Mouse (Mus musculus): Measurements from ENCODE around the gene Cep295. TPM values are rescaled to one million over a fixed set of nuclear protein-coding genes. Genes with fewer than 3 reads are reported as not detected.

Gene Cep295
- polyA plus RNA-seq (2012; rRNA removed; ENCODE audit: low replicate concordance) = 5.4 and 6.4 TPM in 2 replicates

GRCm38 (mm10) chr9:15357484-15358275 is at the start of gene Cep295:
Gene Cep295, minus strand, starts transcription at chr9:15357788.

GRCm38 (mm10) chr9:15306398-15307119 is 51.0 kb downstream of the Cep295 start, which contains the start of gene 4931406C07Rik:
Gene 4931406C07Rik, minus strand, starts transcription at chr9:15306448.

GRCm38 (mm10) chr9:15305503-15306397 is 51.8 kb downstream of the Cep295 start, which contains the start of gene Taf1d:
Gene Taf1d, plus strand, starts transcription at chr9:15306214.

GRCm38 (mm10) chr9:15279649-15280490 is 77.7 kb downstream of the Cep295 start, which contains the start of gene Med17:
Gene Med17, minus strand, starts transcription at chr9:15279931.

Other genes with a start within 250 kb of the Cep295 start
- 4.4 and 7.5 TPM in 2 replicates for gene Hephl1, start 245.7 kb downstream of the Cep295 start, polyA plus RNA-seq (2012; rRNA removed; ENCODE audit: low replicate concordance)
- gene Vstm5, start 118.7 kb downstream of the Cep295 start, polyA plus RNA-seq (2012; rRNA removed; ENCODE audit: low replicate concordance) = 0.62 and 0.69 TPM in 2 replicates
- 20.4 and 27.4 TPM in 2 replicates for gene Med17, start 77.9 kb downstream of the Cep295 start, polyA plus RNA-seq (2012; rRNA removed; ENCODE audit: low replicate concordance)
- 9.1 and 27.6 TPM in 2 replicates for gene Taf1d, start 51.6 kb downstream of the Cep295 start, polyA plus RNA-seq (2012; rRNA removed; ENCODE audit: low replicate concordance)
- gene 4931406C07Rik, start 51.3 kb downstream of the Cep295 start, polyA plus RNA-seq (2012; rRNA removed; ENCODE audit: low replicate concordance) = 36.7 and 89.8 TPM in 2 replicates
- gene Smco4, start 135.6 kb upstream of the Cep295 start, polyA plus RNA-seq (2012; rRNA removed; ENCODE audit: low replicate concordance) = 20.3 and 21.0 TPM in 2 replicates

Measured in subcutaneous adipose tissue, adult 2 months (tissue).